Mouse (Mus musculus): ENCODE measurements at regions not wholly inside any gene's neighbourhood (a gene's known extent, or its start where the extent isn't known, plus 50 kb on each side); places are given as distances from the start of the nearest gene placed in this dataset.

GRCm38 (mm10) chr10:17260615-17261014, 462.4 kb upstream of the Cited2 start:
- no peak for TF ChIP-seq CTCF (conservative IDR thresholded peaks at IDR 0.05; ENCODE audit: low read length)
- TF ChIP-seq POU5F1 (IDR thresholded peaks at IDR 0.05; ENCODE audit: borderline replicate concordance, low read length) = no peak
- TF ChIP-seq NANOG (IDR thresholded peaks at IDR 0.05; ENCODE audit: borderline replicate concordance, low read length) = no peak
